Mouse (Mus musculus) bone marrow macrophage, adult 2 months (primary cell): ENCODE measurements around the gene Pkm.

Experiments used
- CTCF ChIP-seq: IDR thresholded peaks from 2 replicates; pipeline ENCODE4 v1.5.1; 2012; ENCODE audit warnings: low read depth, mild to moderate bottlenecking, low read length, moderate library complexity
- POLR2A ChIP-seq: IDR thresholded peaks from 2 replicates; pipeline ENCODE4 v1.6.1; 2012; ENCODE audit warnings: mild to moderate bottlenecking, low read depth, low read length, borderline replicate concordance

GRCm38 (mm10) chr9:59639936-59640335 lies 16.2 kb upstream of the Pkm start:
- no peak for TF ChIP-seq CTCF
- TF ChIP-seq POLR2A, result no peak
